Comparison of ENCODE assay signal across 22 mouse cellular contexts in genomic region chr5:30528906-30529305, GRCm38 (mm10). TPM values are rescaled to one million over a fixed set of nuclear protein-coding genes. Genes with fewer than 3 reads are reported as not detected.
"Had no signal": no experiment of that assay in that cellular context is flagged by ENCODE, and none has a peak within 500 bp of the region (broad histone marks: within the 10 kb centered on the region; RNA-seq: fewer than 3 reads in every experiment).

No protein-coding gene starts in this region.

- H3K9me3 ChIP-seq: lung, embryonic 15.5 days; megakaryocyte, embryonic 14.5 days; midbrain, embryonic 13.5 days; midbrain, embryonic 15.5 days; neural tube, embryonic 12.5 days; stomach, embryonic 15.5 days had no signal

- DNase-seq: lung, adult 2 months; lung, postnatal 14 days; lung, postnatal 36 days; right cerebral cortex, postnatal 14 days; thymus, adult 2 months; thymus, postnatal 25 days; thymus, postnatal 4 days had no signal

- H3K4me1 ChIP-seq: megakaryocyte, embryonic 14.5 days; midbrain, embryonic 15.5 days had no signal

- H3K36me3 ChIP-seq: lung, embryonic 15.5 days; midbrain, embryonic 13.5 days; midbrain, embryonic 15.5 days; neural tube, embryonic 12.5 days; stomach, embryonic 15.5 days had no signal

- H3K4me2 ChIP-seq: lung, embryonic 15.5 days; midbrain, embryonic 11.5 days; midbrain, embryonic 13.5 days; midbrain, embryonic 15.5 days; neural tube, embryonic 12.5 days; stomach, embryonic 15.5 days had no signal

- H3K27ac ChIP-seq: lung, embryonic 15.5 days; macrophage; midbrain, embryonic 13.5 days; midbrain, embryonic 15.5 days; neural tube, embryonic 12.5 days; stomach, embryonic 15.5 days; stomach, postnatal 0 days had no signal

- H3K9ac ChIP-seq: lung, embryonic 15.5 days; midbrain, embryonic 13.5 days; midbrain, embryonic 15.5 days; neural tube, embryonic 12.5 days; stomach, embryonic 15.5 days had no signal

- H3K4me3 ChIP-seq: lung, embryonic 15.5 days; megakaryocyte, embryonic 14.5 days; midbrain, embryonic 13.5 days; midbrain, embryonic 15.5 days; neural tube, embryonic 12.5 days; stomach, embryonic 15.5 days had no signal

- H3K27me3 ChIP-seq: lung, embryonic 15.5 days; midbrain, embryonic 13.5 days; midbrain, embryonic 15.5 days; neural tube, embryonic 12.5 days; stomach, embryonic 15.5 days had no signal

- ATAC-seq: lung, postnatal 0 days; midbrain, embryonic 13.5 days; midbrain, embryonic 15.5 days had no signal

RNA-seq across cellular contexts. Expression of gene Cib4, which starts 16.7 kb away (rescaled TPM):
- total RNA-seq: megakaryocyte progenitor cell, adult 5-6 weeks; midbrain, postnatal 0 days; neutrophil, adult 5-6 weeks had no signal
- polyA plus RNA-seq: macrophage; midbrain, embryonic 11.5 days; midbrain, embryonic 13.5 days; midbrain, embryonic 15.5 days; midbrain, postnatal 0 days; neural tube, embryonic 12.5 days; neural tube, embryonic 14.5 days; spleen, adult 2 months; stomach, embryonic 15.5 days; thymus, adult 2 months had no signal

RNA-seq across cellular contexts. Expression of gene Kcnk3, which starts 59.1 kb away (rescaled TPM):
- total RNA-seq: megakaryocyte progenitor cell, adult 5-6 weeks; neutrophil, adult 5-6 weeks had no signal
- polyA plus RNA-seq: macrophage had no signal
